Mouse (Mus musculus): ENCODE data around the gene Ush1c. TPM values are rescaled to one million over a fixed set of nuclear protein-coding genes. Genes with fewer than 3 reads are reported as not detected.

Gene Ush1c
- under 1 TPM; 0.40 to 0.54 TPM for total RNA-seq (2021)

DNA sequence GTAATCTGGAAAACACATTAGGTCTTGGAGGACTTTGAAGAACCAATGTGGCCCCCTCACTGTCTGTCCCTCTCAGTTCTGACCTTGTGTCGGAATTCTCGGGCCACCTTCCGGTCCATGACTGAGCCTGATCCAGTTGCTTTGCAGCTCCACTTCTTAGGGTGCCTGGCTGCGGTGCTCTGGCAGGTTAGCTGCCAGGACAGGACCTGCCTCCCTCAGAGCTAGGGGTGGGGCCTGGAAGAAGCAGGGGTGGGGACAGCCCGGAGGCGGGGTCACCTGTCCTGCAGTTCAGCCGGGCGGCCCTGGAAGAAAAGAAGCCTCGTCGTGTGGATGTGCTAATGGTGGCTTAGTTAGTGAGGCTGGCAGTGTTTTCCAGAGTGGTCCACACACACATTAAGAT is at the start of gene Ush1c:
TSS of gene Ush1c (minus strand) at position 158 of the 400 bp plus-strand sequence.
- intact Hi-C loops (cut with DNase I) = no loop called here
- no peak for DNase-seq

GRCm38 (mm10) chr7:46287051-46287450 is 48.7 kb upstream of the Ush1c start:
- intact Hi-C loops (cut with DNase I) = no loop called here
- no peak for DNase-seq

GRCm38 (mm10) chr7:46286391-46286790 is 48.1 kb upstream of the Ush1c start:
- intact Hi-C loops (cut with DNase I) = no loop called here
- no peak for DNase-seq

GRCm38 (mm10) chr7:46285161-46285839 is 47.0 kb upstream of the Ush1c start:
- intact Hi-C loops (cut with DNase I) = no loop called here
- DNase-seq = no peak

- peak; percentile 77 for DNase-seq
- intact Hi-C loops (cut with DNase I) = loop anchor here (5.0 kb wide), 2 partner anchors 94 to 324 kb away; partner anchors contain the start of gene Myod1
Observed at GRCm38 (mm10) chr7:46283681-46284080, 45.4 kb upstream of the Ush1c start.

GRCm38 (mm10) chr7:46282276-46282675 is 44.0 kb upstream of the Ush1c start:
- intact Hi-C loops (cut with DNase I) = loop anchor here (5.0 kb wide), 2 partner anchors 95 to 325 kb away; partner anchors contain the start of gene Myod1
- no peak for DNase-seq

DNA sequence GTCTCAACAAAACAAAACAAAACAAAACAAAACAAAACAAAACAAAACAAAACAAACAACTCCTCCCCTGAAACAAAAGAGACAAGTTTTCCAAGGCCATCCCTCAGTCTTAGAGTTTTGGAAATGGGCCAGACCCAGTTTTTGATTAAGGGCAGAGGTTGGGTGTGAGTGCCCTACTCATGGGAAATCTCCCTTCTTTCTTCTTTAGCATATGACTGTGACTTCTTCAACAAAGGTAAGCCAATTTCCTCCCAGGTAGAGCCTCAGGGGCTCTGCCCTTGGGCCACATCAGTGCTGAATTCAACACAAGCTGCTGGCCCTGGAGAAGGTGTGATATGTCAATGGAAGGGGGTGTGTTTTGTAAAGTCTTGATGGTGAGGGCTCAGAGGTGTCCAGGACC is 42.6 kb upstream of the Ush1c start:
- no peak for DNase-seq

GRCm38 (mm10) chr7:46279946-46280345 is 41.6 kb upstream of the Ush1c start:
- intact Hi-C loops (cut with DNase I) = loop anchor here (5.0 kb wide), 2 partner anchors 97 to 327 kb away; partner anchors contain the start of gene Myod1

More for the DNA sequence above, 42.6 kb upstream of the Ush1c start:
- intact Hi-C loops (cut with DNase I) = loop anchor here (5.0 kb wide), 2 partner anchors 96 to 326 kb away; partner anchors contain the start of gene Myod1

DNA sequence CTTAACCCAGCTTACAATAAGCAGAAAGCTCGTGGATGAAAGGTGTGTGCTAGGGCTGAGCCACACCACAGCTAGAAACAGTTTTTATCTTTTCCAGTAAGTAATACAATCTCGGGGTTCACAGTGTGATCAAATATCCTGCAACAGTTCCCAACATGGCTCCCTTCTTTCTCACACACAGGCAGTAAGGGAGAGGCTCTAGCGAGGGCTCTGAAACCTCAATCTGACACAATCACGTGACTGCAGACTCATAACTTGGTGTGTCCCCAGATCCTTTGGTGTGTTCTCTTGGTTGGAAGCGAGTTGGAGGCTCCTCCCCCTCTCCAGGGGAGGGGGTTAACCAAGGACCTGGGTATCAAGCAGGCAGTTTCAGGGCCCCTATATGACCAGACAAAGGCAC is 37.9 kb upstream of the Ush1c start:
- intact Hi-C loops (cut with DNase I) = no loop called here
- no peak for DNase-seq

More at GRCm38 (mm10) chr7:46279946-46280345, 41.6 kb upstream of the Ush1c start:
- peak; percentile 80 for DNase-seq

DNA sequence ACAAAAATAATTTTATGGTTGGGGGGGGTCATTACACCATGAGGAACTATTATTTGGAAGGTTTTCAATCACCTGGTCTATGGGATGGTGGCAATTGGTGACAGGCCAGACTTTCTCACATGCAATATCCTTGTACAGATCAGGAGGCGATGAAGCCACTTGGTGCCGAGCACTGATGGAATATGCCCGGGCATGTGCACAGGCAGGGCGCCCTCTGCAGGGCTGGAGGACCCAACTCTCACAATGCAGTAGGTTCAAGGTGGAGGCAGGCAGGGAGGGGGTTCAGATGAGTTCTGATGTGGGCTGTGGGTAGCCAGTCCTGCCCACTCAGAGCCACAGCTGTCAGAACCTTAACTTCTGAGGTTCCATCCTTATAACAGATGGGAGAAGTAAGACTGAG is 13.5 kb upstream of the Ush1c start:
- intact Hi-C loops (cut with DNase I) = no loop called here
- DNase-seq = no peak

DNA sequence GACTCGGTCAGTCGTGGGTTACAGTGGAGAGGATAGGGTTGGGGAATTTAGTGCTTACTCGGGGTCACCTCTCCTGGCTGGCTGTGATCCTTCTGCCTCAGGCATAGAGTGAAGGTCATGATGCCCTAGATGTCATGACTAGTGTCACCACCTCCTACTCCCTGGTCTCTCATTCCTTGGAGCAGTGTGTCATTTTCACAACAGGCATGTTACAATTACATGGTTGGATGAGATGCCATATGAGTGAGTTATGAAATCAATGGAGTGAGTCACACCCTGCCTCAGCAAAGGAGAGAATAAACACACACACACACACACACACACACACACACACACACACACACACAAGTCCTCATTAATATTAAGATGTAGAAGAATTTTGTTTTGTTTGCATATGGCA is 9.3 kb upstream of the Ush1c start:
- DNase-seq = no peak
- intact Hi-C loops (cut with DNase I) = no loop called here

DNA sequence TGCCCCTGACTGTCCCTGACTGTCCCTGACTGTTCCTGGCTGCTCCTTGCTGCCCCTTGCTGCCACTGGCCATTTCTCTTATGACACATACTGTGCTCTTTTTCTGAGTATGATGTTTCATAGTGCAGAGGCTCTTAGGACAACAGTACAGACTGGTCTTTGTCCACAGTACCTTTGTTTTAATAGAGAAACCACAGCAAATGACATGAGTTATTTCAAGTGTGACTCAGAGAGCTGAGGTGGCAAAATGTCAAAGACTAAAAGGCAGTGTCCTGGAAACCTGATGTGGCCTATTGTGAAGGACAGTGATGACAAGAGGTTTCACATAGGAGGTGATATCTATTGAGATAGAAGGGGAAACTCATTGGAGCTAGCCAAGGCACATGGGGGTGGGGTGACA is 8.6 kb upstream of the Ush1c start:
- intact Hi-C loops (cut with DNase I) = no loop called here
- no peak for DNase-seq

DNA sequence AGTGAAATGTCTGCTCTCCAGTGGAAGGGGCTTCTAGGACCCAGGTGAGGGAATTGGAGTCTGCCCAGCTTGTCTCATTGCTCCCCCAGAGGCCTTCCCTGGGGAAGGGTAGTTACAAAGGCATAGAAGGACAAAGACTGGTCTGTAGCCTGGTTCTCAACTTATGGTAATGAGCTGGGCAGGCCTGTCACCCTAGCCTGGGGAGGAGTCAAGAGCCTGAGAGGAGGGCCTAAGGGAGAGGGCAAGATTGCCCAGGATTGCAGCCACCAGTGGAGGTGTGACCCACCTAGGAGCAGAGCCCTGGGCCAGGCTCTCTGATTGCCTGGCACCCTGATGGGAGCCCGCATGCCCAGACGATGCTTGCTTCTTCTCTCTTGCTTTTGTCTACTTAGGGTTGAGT is 2.4 kb upstream of the Ush1c start, which contains the start of gene Otog:
TSS of gene Otog (plus strand) at position 292 of the 400 bp plus-strand sequence.
- intact Hi-C loops (cut with DNase I) = no loop called here
- no peak for DNase-seq

DNA sequence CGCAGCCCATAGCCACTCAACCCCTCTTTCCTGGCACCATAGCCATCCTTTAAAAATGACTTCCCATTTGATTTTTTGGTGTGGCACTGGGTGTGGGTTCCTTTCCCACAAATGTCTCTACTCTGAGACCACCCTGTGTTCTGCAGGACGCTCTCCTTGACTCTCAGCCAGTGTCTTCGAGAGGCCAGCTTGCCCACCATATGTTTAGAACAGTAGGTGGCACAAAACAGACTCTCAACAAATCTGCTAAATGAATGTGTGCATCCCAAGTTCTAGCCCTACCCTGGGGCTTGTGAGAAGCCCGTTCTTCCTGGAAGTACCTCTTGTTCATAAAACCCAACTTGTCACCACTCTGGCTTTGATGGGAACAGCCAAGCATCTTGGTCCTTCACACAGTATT is 1.8 kb upstream of the Ush1c start:
- intact Hi-C loops (cut with DNase I) = no loop called here
- peak; percentile 35 for DNase-seq

DNA sequence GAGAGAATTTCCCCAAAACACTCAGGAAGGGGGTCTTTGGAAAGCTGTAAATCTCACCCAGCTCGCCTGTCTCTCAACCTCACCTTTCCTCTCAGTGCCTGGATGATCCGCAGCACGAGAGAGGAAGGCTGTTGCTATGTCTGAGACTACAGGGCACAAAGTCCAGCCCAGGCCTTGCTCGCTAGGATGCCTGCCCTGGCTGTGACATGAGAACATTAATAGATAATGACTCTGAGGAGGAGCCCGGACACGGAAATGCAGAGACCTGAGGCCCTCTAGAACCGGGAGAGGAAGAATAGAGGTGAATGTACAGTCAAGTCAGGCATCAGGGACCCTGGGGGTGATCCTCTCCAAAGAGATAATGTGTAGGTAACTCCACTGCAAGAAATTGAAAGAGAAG is 1.1 kb downstream of the Ush1c start:
- intact Hi-C loops (cut with DNase I) = no loop called here
- no peak for DNase-seq

- no peak for DNase-seq
- intact Hi-C loops (cut with DNase I) = no loop called here
Observed at GRCm38 (mm10) chr7:46236363-46236762, 1.9 kb downstream of the Ush1c start.

DNA sequence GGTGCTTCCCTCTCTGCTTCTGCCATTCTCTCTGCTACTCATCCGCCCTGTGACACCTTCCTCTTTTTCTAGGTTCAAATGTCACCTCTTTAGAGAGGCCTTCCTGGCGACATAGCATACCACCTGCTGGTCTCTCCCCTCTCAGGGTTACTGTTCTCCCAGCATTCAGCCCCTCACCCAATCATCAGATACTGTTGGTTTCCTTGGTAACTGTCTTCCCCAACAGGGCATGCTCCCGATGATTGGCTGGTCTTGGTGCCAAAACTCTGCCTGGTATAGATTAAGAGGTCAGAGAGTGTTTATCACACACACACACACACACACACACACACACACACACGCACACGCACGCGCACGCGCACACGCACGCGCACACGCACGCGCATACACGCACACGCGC is 2.4 kb downstream of the Ush1c start:
- intact Hi-C loops (cut with DNase I) = no loop called here
- DNase-seq = no peak

DNA sequence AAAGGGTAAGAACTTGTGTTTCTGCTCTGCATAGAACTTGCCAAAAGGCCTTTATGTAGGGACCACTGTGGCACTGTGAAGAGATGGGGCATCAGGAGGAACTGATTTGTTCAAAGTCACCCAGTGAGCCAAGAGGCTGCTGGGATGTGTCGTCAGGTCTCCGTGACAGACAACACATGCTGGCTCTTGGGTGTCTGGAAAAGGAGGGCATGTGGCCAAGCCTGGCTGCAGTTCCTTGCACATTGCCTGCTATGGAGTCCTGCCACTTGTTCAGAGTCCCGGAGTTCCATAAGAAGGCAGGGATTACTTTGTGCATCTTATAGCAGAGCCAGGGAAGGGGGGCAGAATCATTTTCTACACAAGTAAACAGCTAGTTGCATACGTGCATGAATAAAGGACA is 11.4 kb downstream of the Ush1c start:
- peak; percentile 88 for DNase-seq
- intact Hi-C loops (cut with DNase I) = loop anchor here (5.0 kb wide), 1 partner anchor 125 kb away; the partner anchor contains the start of gene Kcnj11

DNA sequence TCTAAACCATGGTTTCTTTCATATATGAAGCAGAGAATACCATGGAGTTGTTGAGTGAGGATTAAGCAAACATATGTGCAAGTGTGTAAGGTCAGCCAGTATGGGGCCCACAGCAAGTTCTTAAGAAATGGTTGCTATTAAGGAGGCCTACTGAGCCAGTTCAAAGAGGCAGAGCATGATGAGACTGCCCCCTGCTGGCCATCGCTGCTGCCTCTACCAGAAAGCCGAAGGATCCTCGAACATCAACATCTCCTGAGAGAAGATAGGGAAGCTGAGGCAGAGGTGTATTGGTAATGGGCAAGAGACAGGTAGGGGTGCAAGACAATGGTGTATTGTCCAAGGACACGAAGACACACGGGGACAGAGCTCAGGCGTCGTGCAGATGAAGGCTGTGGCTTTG is 12.1 kb downstream of the Ush1c start:
- DNase-seq = peak; percentile 51
- intact Hi-C loops (cut with DNase I) = loop anchor here (5.0 kb wide), 1 partner anchor 124 kb away; the partner anchor contains the start of gene Kcnj11

GRCm38 (mm10) chr7:46220591-46221129 is 17.6 kb downstream of the Ush1c start:
- no peak for DNase-seq
- intact Hi-C loops (cut with DNase I) = no loop called here

DNA sequence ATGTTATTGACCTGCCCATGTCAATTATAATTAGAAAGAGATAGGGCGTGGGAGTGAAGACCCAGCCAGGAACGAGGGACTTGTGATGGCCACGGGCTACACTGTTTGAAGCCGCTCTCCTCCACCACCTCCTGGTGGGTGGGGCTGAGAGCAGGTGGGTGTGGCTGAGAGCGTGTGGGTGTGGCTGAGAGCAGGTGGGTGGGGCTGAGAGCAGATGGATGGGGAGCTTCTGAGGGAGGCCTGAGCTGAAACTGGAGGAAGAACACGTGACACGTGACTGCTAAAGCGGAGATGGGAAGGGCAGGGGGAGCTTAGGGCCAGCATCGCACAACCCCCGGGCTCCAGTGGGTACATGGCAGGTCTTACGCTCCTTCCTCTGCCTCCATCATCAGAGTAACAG is 19.9 kb downstream of the Ush1c start:
- intact Hi-C loops (cut with DNase I) = no loop called here
- DNase-seq = peak; percentile 40

DNA sequence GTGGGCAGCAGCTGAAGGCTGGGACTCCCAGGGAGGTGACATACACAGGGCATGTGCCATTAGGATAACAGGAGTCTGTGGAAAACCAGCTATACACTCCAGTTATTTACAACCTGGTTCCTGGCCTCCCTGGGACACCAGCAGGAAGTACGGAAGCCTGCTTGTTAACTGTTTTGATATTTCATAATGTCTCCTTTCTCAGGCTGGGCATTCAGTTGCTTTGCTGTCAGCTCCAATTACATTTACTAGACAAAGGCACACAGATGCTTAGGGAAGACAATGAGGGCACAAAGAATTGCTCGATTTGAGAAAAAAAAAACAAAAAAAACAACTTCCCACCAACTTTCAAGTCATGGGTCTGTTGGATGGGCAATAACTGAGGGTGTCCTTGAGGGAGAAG is 21.8 kb downstream of the Ush1c start:
- intact Hi-C loops (cut with DNase I) = no loop called here
- DNase-seq = no peak
